Mouse (Mus musculus) intestine, embryonic 14.5 days (tissue): Measurements from ENCODE around the gene Rpp14. TPM values are rescaled to one million over a fixed set of nuclear protein-coding genes. Genes with fewer than 3 reads are reported as not detected.

Experiments
- ATAC-seq: fragments of 200-750 bp; cut with Nextera tagmentation; replicated peaks from 2 replicates; pipeline ENCODE4 v1.8.0; 2017; ENCODE audit warnings: low read depth, moderate number of reproducible peaks, moderate TSS enrichment, moderate library complexity; ENCODE audit not compliant: low FRiP score, low TSS enrichment
- DNase-seq: peaks from one replicate; pipeline ENCODE4 v3.0.0-alpha.2; 2018; ENCODE audit warnings: low spot score
- H3K27ac ChIP-seq: fragments of 300-500 bp; sonication (generic); 2 replicates; pipeline ENCODE4 v1.5.1; 2014; ENCODE audit warnings: low read depth, mild to moderate bottlenecking, control low read depth
- H3K27me3 ChIP-seq: fragments of 300-500 bp; sonication (generic); replicated peaks from 2 replicates; pipeline ENCODE4 v1.6.1; 2014; ENCODE audit warnings: low read length, control low read depth; ENCODE audit not compliant: control insufficient read depth, insufficient read depth
- H3K36me3 ChIP-seq: fragments of 300-500 bp; sonication (generic); 2 replicates; pipeline ENCODE4 v1.6.1; 2014; ENCODE audit warnings: low read length, control low read depth; ENCODE audit not compliant: control insufficient read depth, insufficient read depth
- H3K4me1 ChIP-seq: fragments of 300-500 bp; sonication (generic); replicated peaks from 2 replicates; pipeline ENCODE4 v1.6.1; 2014; ENCODE audit warnings: low read length, control low read depth, mixed read lengths; ENCODE audit not compliant: control insufficient read depth, insufficient read depth
- H3K4me2 ChIP-seq: fragments of 300-500 bp; sonication (generic); 2 replicates; pipeline ENCODE4 v1.6.1; 2014; ENCODE audit warnings: low read length
- H3K4me3 ChIP-seq: fragments of 300-500 bp; sonication (generic); 2 replicates; pipeline ENCODE4 v1.5.1; 2014; ENCODE audit warnings: low read depth, low read length, control low read depth, mixed read lengths
- H3K9ac ChIP-seq: fragments of 300-500 bp; sonication (generic); 2 replicates; pipeline ENCODE4 v1.6.1; 2014; ENCODE audit warnings: mild to moderate bottlenecking, low read length
- H3K9me3 ChIP-seq: fragments of 300-500 bp; sonication (generic); 2 replicates; pipeline ENCODE4 v1.6.1; 2016; ENCODE audit warnings: low read length, control low read depth; ENCODE audit not compliant: control insufficient read depth
- WGBS: fragments of 180-500 bp; shearing (Covaris S2); extraction: QIAGEN DNeasy Blood & Tissue Kit; methylation state at CpG from one replicate; pipeline ENCODE4 v1.1.7; 2014; 5-methylcytosine and 5-hydroxymethylcytosine counted together
- polyA plus RNA-seq: library from polyadenylated mRNA; unstranded; fragments of >200 nt; fragmentation: Nextera tagmentation; extraction: Ambion mirVana; gene quantifications from 2 replicates; pipeline ENCODE4 v1.2.1, GENCODE M21; 2014

Gene Rpp14
- 67.1 and 67.6 TPM in 2 replicates for polyA plus RNA-seq

DNA sequence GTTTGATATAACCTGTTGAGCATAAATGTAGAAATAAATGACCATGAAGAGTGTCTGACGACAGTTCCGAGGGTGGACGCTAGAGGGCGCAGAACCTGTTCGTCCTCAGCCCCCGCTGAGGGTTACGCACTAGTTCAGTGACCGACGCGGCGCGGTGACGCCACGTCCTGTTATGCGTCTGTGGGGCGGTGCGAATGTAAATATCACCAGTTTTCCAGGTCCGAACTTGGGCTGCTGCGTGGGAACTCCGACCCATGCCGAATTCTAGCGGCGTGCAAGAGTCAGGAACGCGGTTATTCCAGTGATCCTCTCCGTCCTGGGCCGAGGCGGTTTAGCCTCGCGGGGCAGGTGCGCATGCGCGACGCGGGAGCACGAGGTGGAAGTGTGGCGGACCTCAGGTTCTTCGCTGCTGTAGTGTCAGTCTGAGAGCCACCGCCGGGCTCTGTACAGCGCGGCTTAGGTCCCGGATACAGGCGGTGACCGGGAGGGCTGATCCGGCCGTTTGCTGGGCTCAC is at the start of gene Rpp14:
Gene Rpp14, plus strand, starts transcription at position 203 of the 515 bp plus-strand sequence.
- peak within 1 kb of the TSS; percentile 97 for H3K27ac ChIP-seq
- H3K9ac ChIP-seq: peak within 1 kb of the TSS; percentile 75
- H3K4me1 ChIP-seq: peaks cover 9% of the 10 kb centered on the region
- H3K36me3 ChIP-seq: peaks cover 18% of the 10 kb centered on the region
- no peaks in the 10 kb centered on the region for H3K9me3 ChIP-seq
- peak; percentile 95 for ATAC-seq
- peak; percentile 98 for DNase-seq
- H3K27me3 ChIP-seq: no peaks in the 10 kb centered on the region
- WGBS: under 1% methylated on average over 47 of the region's 47 CpGs
- H3K4me2 ChIP-seq: peak within 1 kb of the TSS; percentile 81
- H3K4me3 ChIP-seq: peak within 1 kb of the TSS; percentile 72

DNA sequence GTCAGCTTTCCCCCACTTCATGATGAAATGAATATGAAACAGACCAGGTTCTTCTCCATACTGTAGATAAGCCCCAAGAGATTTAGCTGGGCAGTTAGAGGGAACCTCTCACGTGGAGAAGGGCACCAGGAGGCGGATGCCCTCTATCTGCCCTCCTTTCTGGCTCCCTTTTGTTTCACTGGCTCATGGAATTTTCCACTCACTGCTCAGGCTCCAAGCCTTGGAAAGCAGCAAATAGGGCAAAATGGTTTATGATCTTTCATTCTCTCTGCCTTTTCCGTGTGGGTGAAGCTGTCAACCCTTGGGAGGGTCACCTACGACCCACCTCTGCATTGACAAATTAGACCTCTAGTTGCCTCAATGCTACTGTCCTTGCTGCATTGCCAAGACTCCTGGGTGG is 49.6 kb upstream of the Rpp14 start:
- Histone ChIP-seq H3K9ac (no peak overlapping the region), H3K27ac (no peak overlapping the region), H3K27me3 (no peaks in the 10 kb centered on the region), H3K4me2 (no peak overlapping the region), H3K4me3 (no peak overlapping the region), H3K4me1 (no peaks in the 10 kb centered on the region), H3K9me3 (no peaks in the 10 kb centered on the region), H3K36me3 (no peaks in the 10 kb centered on the region; the same call in 1 of the 2 replicates)
- no peak for DNase-seq
- ATAC-seq: no peak
- whole genome bisulfite sequencing: 52% methylated on average over 4 of the region's 4 CpGs

DNA sequence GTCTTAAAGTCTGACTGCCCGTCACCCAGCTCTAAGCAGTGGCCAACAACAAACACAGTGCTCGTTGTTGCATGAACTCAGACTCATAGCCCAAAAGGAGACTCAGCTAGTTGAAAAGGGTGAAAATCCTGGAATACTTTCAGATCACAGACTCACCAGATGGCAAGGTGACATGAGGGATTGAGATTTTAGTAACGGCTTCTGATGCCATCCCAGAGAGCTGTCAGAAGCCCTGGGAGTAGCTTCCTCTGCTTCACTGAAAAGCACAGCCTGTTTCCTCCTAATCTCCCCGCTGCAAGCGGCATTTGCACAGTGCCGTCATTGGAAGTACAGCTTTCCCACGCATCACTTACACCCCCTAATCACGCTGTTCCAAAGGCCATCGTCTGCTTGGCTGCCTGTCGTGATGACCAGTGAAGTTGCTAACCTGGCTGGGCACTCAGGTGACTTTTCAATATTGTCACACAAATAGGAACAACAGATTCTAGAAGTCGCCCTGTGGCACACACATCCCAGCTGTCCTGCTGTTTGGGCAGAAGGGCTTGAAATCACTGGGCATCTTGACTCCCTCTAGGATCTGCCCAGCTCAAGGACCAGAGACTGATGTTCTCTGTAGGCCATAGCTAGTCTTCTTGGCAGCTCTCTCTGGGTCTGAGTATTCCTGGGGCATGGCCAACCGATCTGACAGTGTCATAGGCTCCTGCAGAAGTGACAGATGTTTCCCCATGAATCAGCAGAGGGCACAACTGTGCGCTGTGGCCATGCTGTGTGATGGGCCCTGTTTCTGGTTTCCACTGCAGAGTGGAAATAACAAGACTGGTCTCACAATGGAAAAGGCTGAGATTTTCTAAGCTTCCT is 47.9 kb upstream of the Rpp14 start:
- no peak overlapping the region for H3K27ac ChIP-seq
- H3K4me2 ChIP-seq: no peak overlapping the region
- 88% methylated on average over 13 of the region's 13 CpGs for WGBS
- no peak overlapping the region for H3K4me3 ChIP-seq
- no peaks in the 10 kb centered on the region for H3K27me3 ChIP-seq
- H3K36me3 ChIP-seq: no peaks in the 10 kb centered on the region
- no peaks in the 10 kb centered on the region for H3K9me3 ChIP-seq
- ATAC-seq (no peak), DNase-seq (no peak)
- no peak overlapping the region for H3K9ac ChIP-seq
- H3K4me1 ChIP-seq: no peaks in the 10 kb centered on the region

DNA sequence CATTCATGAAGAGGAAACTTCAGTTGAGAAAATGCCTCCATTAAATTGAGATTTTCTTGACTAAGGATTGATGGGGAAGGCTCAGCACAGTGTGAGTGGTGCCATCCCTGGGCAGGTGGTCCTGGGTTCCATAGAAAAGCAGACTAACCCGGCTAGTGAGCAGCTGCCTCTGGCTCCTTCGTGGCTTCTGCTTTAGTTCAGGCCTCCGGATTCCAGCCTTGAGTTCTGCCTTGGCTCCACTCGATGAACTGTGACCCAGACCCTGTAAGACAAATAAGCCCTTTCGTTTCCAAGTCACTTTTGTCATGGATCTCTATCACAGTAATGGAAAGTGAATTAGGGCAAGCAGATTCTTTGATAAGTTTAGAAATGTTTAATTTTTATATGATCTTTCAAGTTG is 45.6 kb upstream of the Rpp14 start:
- no peak overlapping the region for H3K4me3 ChIP-seq
- H3K4me1 ChIP-seq: no peaks in the 10 kb centered on the region
- H3K4me2 ChIP-seq: no peak overlapping the region
- WGBS: 71% methylated on average over 5 of the region's 5 CpGs
- no peak overlapping the region for H3K9ac ChIP-seq
- no peaks in the 10 kb centered on the region for H3K9me3 ChIP-seq
- H3K36me3 ChIP-seq: no peaks in the 10 kb centered on the region
- H3K27ac ChIP-seq: no peak overlapping the region
- no peaks in the 10 kb centered on the region for H3K27me3 ChIP-seq
- DNase-seq (peak; percentile 21), ATAC-seq (no peak)

DNA sequence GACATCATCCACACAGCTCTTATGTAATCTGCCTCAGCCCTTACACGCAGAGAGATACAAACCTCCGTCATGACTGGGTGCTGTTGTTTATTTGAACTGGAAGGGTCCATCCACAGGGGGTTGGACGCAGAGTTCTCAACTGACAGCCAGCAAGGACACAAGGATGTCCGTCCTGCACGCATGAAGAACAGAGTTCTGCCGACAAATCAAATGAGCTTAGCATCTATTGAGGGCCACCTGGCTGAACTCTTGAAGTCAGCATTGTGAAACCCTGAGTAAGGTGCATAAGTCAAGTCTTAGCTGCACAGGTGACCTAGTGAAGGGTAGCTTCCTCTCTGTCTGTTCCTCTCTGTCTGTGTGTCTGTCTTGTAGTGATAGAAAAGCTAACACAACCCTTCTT is 44.2 kb upstream of the Rpp14 start:
- 73% methylated on average over 6 of the region's 6 CpGs for WGBS
- DNase-seq (peak; percentile 13), ATAC-seq (no peak)
- Histone ChIP-seq H3K4me1 (no peaks in the 10 kb centered on the region), H3K9ac (no peak overlapping the region), H3K9me3 (no peaks in the 10 kb centered on the region), H3K27ac (no peak overlapping the region), H3K36me3 (no peaks in the 10 kb centered on the region), H3K4me2 (no peak overlapping the region), H3K27me3 (no peaks in the 10 kb centered on the region), H3K4me3 (no peak overlapping the region)

GRCm38 (mm10) chr14:8036406-8036805 is 43.8 kb upstream of the Rpp14 start:
- ATAC-seq: no peak
- 76% methylated on average over 5 of the region's 5 CpGs for WGBS
- Histone ChIP-seq H3K27me3 (no peaks in the 10 kb centered on the region), H3K4me1 (no peaks in the 10 kb centered on the region), H3K4me3 (no peak overlapping the region), H3K9me3 (no peaks in the 10 kb centered on the region), H3K36me3 (no peaks in the 10 kb centered on the region), H3K27ac (no peak overlapping the region), H3K9ac (no peak overlapping the region), H3K4me2 (no peak overlapping the region)
- no peak for DNase-seq

DNA sequence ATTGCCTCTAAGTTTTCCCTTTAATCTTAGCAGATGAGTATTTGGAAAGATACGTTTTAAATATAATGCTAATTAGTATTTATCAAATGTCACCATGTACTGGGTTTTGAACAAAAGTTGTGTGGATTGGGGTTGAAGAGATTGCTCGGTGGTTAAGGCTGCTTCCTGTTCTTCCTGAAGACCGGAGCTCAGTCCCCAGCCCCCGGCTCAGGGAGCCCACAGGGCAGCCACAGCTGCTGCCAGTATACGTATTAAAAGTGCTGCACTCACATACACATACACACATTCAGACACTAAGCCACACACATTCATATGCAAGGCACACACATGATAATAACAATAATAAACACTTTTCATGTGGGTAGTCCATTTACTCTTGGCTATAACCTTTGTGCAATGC is 42.0 kb upstream of the Rpp14 start:
- DNase-seq: peak; percentile 4
- no peak overlapping the region for H3K4me3 ChIP-seq
- no peak overlapping the region for H3K27ac ChIP-seq
- 75% methylated on average over 5 of the region's 5 CpGs for WGBS
- H3K4me1 ChIP-seq: no peaks in the 10 kb centered on the region
- H3K9me3 ChIP-seq: no peaks in the 10 kb centered on the region
- no peaks in the 10 kb centered on the region for H3K27me3 ChIP-seq
- H3K4me2 ChIP-seq: no peak overlapping the region
- H3K36me3 ChIP-seq: no peaks in the 10 kb centered on the region
- ATAC-seq: no peak
- H3K9ac ChIP-seq: no peak overlapping the region

DNA sequence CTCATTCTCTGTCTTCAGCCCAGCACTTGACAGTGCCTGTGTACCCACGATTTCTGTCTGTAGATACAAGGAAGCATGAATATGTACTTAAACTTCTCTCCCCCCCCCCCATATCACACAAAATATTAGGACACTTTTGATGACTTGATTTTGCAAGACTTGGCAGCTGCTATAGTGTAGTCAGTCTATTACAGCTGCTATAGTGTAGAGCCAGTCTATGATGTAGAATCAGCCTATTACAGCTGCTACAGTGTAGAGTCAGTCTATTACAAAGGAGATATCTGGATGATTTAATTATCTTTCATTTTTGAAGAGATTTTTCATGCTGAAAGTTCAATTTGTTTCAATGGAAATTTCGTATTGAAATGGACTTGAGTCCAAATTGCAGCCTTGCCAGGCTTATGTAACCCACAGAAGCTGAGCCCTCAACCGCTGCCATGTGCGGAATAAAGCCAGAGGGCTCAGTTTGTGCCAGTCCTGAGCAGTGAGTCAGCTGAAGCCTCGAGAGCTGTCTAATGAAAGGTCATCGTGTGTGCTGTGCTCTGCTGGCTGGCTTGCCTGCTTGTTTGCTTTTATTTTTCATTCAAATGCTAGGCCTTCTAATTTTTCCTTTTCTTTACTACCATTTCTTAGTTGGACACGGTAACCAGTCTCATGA is 41.2 kb upstream of the Rpp14 start:
- Histone ChIP-seq H3K4me2 (no peak overlapping the region), H3K36me3 (no peaks in the 10 kb centered on the region), H3K27ac (no peak overlapping the region), H3K4me1 (no peaks in the 10 kb centered on the region), H3K9ac (no peak overlapping the region), H3K9me3 (no peaks in the 10 kb centered on the region), H3K27me3 (no peaks in the 10 kb centered on the region), H3K4me3 (no peak overlapping the region)
- DNase-seq (peak; percentile 18), ATAC-seq (no peak)
- 80% methylated on average over 7 of the region's 7 CpGs for WGBS
